Mouse (Mus musculus) adrenal gland, adult 18-20 months (tissue): ENCODE measurements around the gene Psg23. TPM values are rescaled to one million over a fixed set of nuclear protein-coding genes. Genes with fewer than 3 reads are reported as not detected.
"Not testable (repeated sequence)": the region's sequence is repeated elsewhere in the genome, so short reads cannot be mapped to it uniquely, and the experiment has no call there.

Experiments used
- DNase-seq, 2 experiments: peaks; one replicate each; pipeline ENCODE4 v3.0.0; 2021 to 2022; ENCODE audit warnings: low spot score in 2 of 2
- long read RNA-seq, 2 experiments: library from polyadenylated mRNA; stranded (forward); transcript quantifications; one replicate each; pipeline ENCODE4 v2.0.0; 2021
- total RNA-seq, 2 experiments: library from RNA; stranded (reverse); gene quantifications; 1 replicate in 1 of 2; 2 replicates in 1 of 2; pipeline ENCODE4 v1.2.3; 2021

Psg23 gene
- total RNA-seq = not detected
- long read RNA-seq, experiment 1 = 0 reads
- long read RNA-seq, experiment 2 = 0 reads

DNA sequence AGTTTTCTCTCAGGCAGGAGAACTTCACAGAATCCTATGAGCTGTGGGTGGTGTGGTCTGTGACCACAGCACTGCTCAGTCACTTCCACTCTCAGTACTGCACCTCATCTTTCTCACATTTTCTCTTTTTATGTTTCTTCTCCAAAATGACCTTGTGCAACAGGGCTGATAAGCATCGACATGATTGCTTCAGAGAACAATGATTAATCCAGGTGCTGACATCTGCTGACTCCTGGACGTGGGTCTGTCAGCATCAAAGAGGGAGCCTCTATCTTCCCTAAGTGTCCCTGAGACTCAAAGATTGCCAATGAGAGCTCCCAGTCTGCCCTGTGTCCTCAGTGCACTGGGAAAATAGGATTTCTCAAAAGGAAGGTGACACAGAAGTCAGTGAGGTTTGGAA, at the start of gene Psg23:
TSS of gene Psg23 (minus strand) at position 101 of the 400 bp plus-strand sequence.
- DNase-seq = not testable (repeated sequence)

DNA sequence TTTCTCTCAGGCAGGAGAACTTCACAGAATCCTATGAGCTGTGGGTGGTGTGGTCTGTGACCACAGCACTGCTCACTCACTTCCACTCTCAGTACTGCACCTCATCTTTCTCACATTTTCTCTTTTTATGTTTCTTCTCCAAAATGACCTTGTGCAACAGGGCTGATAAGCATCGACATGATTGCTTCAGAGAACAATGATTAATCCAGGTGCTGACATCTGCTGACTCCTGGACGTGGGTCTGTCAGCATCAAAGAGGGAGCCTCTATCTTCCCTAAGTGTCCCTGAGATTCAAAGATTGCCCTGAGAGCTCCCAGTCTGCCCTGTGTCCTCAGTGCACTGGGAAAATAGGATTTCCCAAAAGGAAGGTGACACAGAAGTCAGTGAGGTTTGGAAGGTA, 40.3 kb upstream of the Psg23 start, which contains the start of gene Psg21:
TSS of gene Psg21 (minus strand) at position 101 of the 400 bp plus-strand sequence.
- DNase-seq = not testable (repeated sequence)

DNA sequence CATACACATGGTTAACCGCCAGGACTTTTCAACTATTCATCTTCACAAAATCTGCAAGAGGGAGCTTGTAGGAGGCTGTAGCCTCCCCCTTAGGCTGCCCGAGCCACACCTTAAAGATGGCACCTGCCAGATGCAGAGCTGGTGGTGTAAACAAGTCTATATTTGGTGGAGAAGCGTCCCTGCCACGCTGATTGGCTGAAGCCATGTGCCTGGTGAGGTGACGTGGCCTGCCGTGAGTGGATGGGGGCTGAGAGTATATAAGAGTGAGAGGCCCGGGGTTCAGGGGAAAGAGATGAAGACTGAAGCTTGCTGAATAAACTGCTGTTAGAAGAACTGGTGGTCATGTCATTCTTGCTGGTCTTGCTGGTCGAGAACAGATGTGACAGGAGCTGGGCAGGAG, 10.6 kb upstream of the Psg23 start:
- not testable (repeated sequence) for DNase-seq

DNA sequence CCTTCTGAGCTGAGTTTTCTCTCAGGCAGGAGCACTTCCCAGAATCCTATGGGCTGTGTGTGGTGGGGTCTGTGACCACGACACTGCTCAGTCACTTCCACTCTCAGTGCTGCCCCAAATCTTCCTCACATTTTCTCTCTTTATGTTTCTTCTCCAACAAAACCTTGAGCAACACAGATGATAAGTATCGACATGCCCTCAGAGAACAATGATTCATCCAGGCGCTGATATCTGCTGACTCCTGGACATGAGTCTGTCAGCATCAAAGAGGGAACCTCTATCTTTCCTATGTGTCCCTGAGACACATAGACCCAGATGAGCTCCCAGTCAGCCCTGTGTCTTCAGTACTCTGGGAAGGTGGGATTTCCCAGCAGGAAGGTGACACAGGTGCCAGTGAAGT, 49.1 kb downstream of the Psg23 start, which contains the start of gene Psg27:
TSS of gene Psg27 (minus strand) at position 101 of the 400 bp plus-strand sequence.
- no peak for DNase-seq

DNA sequence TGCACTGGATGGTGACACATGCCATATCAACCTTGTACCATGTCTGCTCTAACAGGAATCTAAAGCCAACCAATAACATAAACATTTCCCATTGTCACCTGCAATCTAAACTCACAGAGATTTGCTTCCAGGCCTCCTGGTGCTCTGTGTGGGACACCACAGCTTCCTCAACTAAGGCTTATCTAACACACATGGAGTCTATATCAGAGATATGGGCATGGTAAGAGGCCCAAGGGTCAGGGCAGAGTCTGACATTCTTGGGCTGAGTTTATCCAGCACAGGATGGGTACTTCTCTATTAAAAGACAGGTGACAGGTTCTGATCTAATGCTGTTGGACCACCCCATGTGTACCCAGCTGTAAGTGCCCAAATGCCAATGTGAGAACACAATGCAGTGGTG, 56.5 kb downstream of the Psg23 start:
- DNase-seq = no peak

Other genes starting within 250 kb of the Psg23 start
- not detected for gene Psg28, start 184.5 kb downstream of the Psg23 start, total RNA-seq
- not detected for gene Psg26, start 132.3 kb downstream of the Psg23 start, total RNA-seq
- gene Psg25, start 84.2 kb downstream of the Psg23 start, total RNA-seq = not detected
- gene Psg27, start 49.2 kb downstream of the Psg23 start, total RNA-seq = not detected
- not detected for gene Psg21, start 40.2 kb upstream of the Psg23 start, total RNA-seq
- gene Psg20, start 69.7 kb upstream of the Psg23 start, total RNA-seq = not detected
- not detected for gene Psg22, start 101.6 kb upstream of the Psg23 start, total RNA-seq
- gene Psg19, start 182.0 kb upstream of the Psg23 start, total RNA-seq = not detected
- not detected for gene Psg17, start 205.1 kb upstream of the Psg23 start, total RNA-seq
- 1 to 10 TPM; 8.1 to 10.0 TPM for gene Mill2, start 223.5 kb upstream of the Psg23 start, total RNA-seq